Mouse (Mus musculus) MEL (cell line): ENCODE measurements around the gene Tcf7. TPM values are rescaled to one million over a fixed set of nuclear protein-coding genes. Genes with fewer than 3 reads are reported as not detected.
"Not testable (repeated sequence)": the region's sequence is repeated elsewhere in the genome, so short reads cannot be mapped to it uniquely, and the experiment has no call there.

Experiments
- DNase-seq: peaks from one replicate; pipeline ENCODE4 v3.0.0; 2011; ENCODE audit warnings: low read depth, low spot score
- H3K27ac ChIP-seq: 2 replicates; pipeline ENCODE4 v1.5.1; 2012; ENCODE audit warnings: low read depth, mild to moderate bottlenecking, control low read depth, low read length, moderate library complexity; ENCODE audit not compliant: control insufficient read depth
- H3K27me3 ChIP-seq, 2 experiments: fragments of 150-350 bp in 1 of 2; sonication (generic) in 1 of 2; 2 replicates each; pipeline ENCODE4 v1.6.1; 2012; ENCODE audit warnings: low read length in 2 of 2, mild to moderate bottlenecking in 2 of 2, improper control_type of control experiment in 1 of 2, moderate library complexity in 1 of 2; ENCODE audit not compliant: insufficient read depth in 2 of 2, control insufficient read depth in 1 of 2
- H3K36me3 ChIP-seq, 2 experiments: 2 replicates each; pipeline ENCODE4 v1.6.1; 2012 to 2014; ENCODE audit warnings: low read length in 2 of 2, improper control_type of control experiment in 1 of 2, inconsistent platforms in 1 of 2, mild to moderate bottlenecking in 1 of 2; ENCODE audit not compliant: insufficient read depth in 2 of 2, control insufficient read depth in 1 of 2
- H3K4me1 ChIP-seq, 2 experiments: fragments of 150-350 bp in 1 of 2; sonication (generic) in 1 of 2; 2 replicates each; pipeline ENCODE4 v1.6.1; 2012; ENCODE audit warnings: low read length in 2 of 2, improper control_type of control experiment in 1 of 2, mild to moderate bottlenecking in 1 of 2; ENCODE audit not compliant: insufficient read depth in 2 of 2, control insufficient read depth in 1 of 2
- H3K4me3 ChIP-seq, 2 experiments: fragments of 150-350 bp in 1 of 2; sonication (generic) in 1 of 2; 2 replicates each; pipeline ENCODE4 v1.5.1; 2012; ENCODE audit warnings: low read depth in 2 of 2, low read length in 2 of 2, mild to moderate bottlenecking in 2 of 2, moderate library complexity in 2 of 2, control low read depth in 1 of 2, improper control_type of control experiment in 1 of 2; ENCODE audit not compliant: control insufficient read depth in 1 of 2, insufficient read depth in 1 of 2
- H3K79me2 ChIP-seq: 2 replicates; pipeline ENCODE4 v1.6.1; 2012; ENCODE audit warnings: mild to moderate bottlenecking, low read length, moderate library complexity; ENCODE audit not compliant: control insufficient read depth, poor library complexity, insufficient read depth
- H3K9ac ChIP-seq: 2 replicates; pipeline ENCODE4 v1.6.1; 2012; ENCODE audit warnings: low read depth, mild to moderate bottlenecking, control low read depth, low read length, moderate library complexity; ENCODE audit not compliant: control insufficient read depth, poor library complexity, severe bottlenecking
- H3K9me3 ChIP-seq: fragments of 150-350 bp; sonication (generic); replicated peaks from 2 replicates; pipeline ENCODE4 v1.6.1; 2012; ENCODE audit warnings: mild to moderate bottlenecking, low read length, improper control_type of control experiment, moderate library complexity; ENCODE audit not compliant: insufficient read depth
- CHD2 ChIP-seq: IDR thresholded peaks from 2 replicates; pipeline ENCODE4 v1.6.1; 2011; ENCODE audit warnings: low read length, improper control_type of control experiment
- CTCF ChIP-seq, 3 experiments: IDR thresholded peaks in 2 of 3; conservative IDR thresholded peaks in 1 of 3; 2 replicates each; pipeline ENCODE4 v1.5.1; 2011 to 2012; ENCODE audit warnings: low read length in 3 of 3, low read depth in 2 of 3, mild to moderate bottlenecking in 2 of 3, improper control_type of control experiment in 1 of 3, inconsistent platforms in 1 of 3, mixed read lengths in 1 of 3, moderate library complexity in 1 of 3; ENCODE audit not compliant: control insufficient read depth in 1 of 3, insufficient read depth in 1 of 3, poor library complexity in 1 of 3, severe bottlenecking in 1 of 3
- ELF1 ChIP-seq: IDR thresholded peaks from 2 replicates; pipeline ENCODE4 v1.6.1; 2014; ENCODE audit warnings: low read depth, mild to moderate bottlenecking, inconsistent platforms, low read length, improper control_type of control experiment, moderate library complexity
- ETS1 ChIP-seq: IDR thresholded peaks from 2 replicates; pipeline ENCODE4 v1.6.1; 2012; ENCODE audit warnings: low read depth, mild to moderate bottlenecking, inconsistent platforms, low read length, improper control_type of control experiment, moderate library complexity
- GABPA ChIP-seq: IDR thresholded peaks from 2 replicates; pipeline ENCODE4 v1.6.1; 2012; ENCODE audit warnings: low read depth, mild to moderate bottlenecking, inconsistent platforms, low read length, improper control_type of control experiment, moderate library complexity
- GATA1 ChIP-seq: IDR thresholded peaks from 2 replicates; pipeline ENCODE4 v1.6.1; 2011; ENCODE audit warnings: low read depth, low read length, improper control_type of control experiment
- HCFC1 ChIP-seq: IDR thresholded peaks from 2 replicates; pipeline ENCODE4 v1.6.1; 2012; ENCODE audit warnings: low read depth, mild to moderate bottlenecking, inconsistent platforms, low read length, improper control_type of control experiment, moderate library complexity
- MAFK ChIP-seq: IDR thresholded peaks from 2 replicates; pipeline ENCODE4 v1.6.1; 2011; ENCODE audit warnings: low read depth, mild to moderate bottlenecking, low read length, improper control_type of control experiment, borderline replicate concordance
- MAX ChIP-seq: IDR thresholded peaks from 2 replicates; pipeline ENCODE4 v1.6.1; 2011; ENCODE audit warnings: low read length, improper control_type of control experiment
- MAZ ChIP-seq: IDR thresholded peaks from 2 replicates; pipeline ENCODE4 v1.6.1; 2012; ENCODE audit warnings: low read depth, mild to moderate bottlenecking, inconsistent platforms, low read length, improper control_type of control experiment
- MXI1 ChIP-seq: IDR thresholded peaks from 2 replicates; pipeline ENCODE4 v1.6.1; 2011; ENCODE audit warnings: mild to moderate bottlenecking, low read depth, low read length, improper control_type of control experiment
- MYB ChIP-seq: IDR thresholded peaks from 2 replicates; pipeline ENCODE4 v1.6.1; 2011; ENCODE audit warnings: mild to moderate bottlenecking, low read depth, low read length, improper control_type of control experiment
- NELFE ChIP-seq: IDR thresholded peaks from 2 replicates; pipeline ENCODE4 v1.6.1; 2011; ENCODE audit warnings: low read depth, low read length, improper control_type of control experiment
- POLR2AphosphoS2 ChIP-seq: IDR thresholded peaks from 2 replicates; pipeline ENCODE4 v1.6.1; 2011; ENCODE audit warnings: low read length, improper control_type of control experiment
- POLR2AphosphoS5 ChIP-seq: IDR thresholded peaks from 2 replicates; pipeline ENCODE4 v1.6.1; 2012; ENCODE audit warnings: low read depth, borderline replicate concordance, mild to moderate bottlenecking, inconsistent platforms, low read length, moderate library complexity, mixed read lengths
- RAD21 ChIP-seq: IDR thresholded peaks from 2 replicates; pipeline ENCODE4 v1.6.1; 2011; ENCODE audit warnings: mild to moderate bottlenecking, low read depth, low read length, improper control_type of control experiment
- RCOR1 ChIP-seq: IDR thresholded peaks from 2 replicates; pipeline ENCODE4 v1.6.1; 2012; ENCODE audit warnings: low read depth, mild to moderate bottlenecking, inconsistent platforms, low read length, improper control_type of control experiment
- SIN3A ChIP-seq: IDR thresholded peaks from 2 replicates; pipeline ENCODE4 v1.6.1; 2012; ENCODE audit warnings: low read length, improper control_type of control experiment, inconsistent platforms
- SMC3 ChIP-seq: IDR thresholded peaks from 2 replicates; pipeline ENCODE4 v1.6.1; 2011; ENCODE audit warnings: low read depth, low read length, improper control_type of control experiment
- TBP ChIP-seq: IDR thresholded peaks from 2 replicates; pipeline ENCODE4 v1.8.0; 2011; ENCODE audit warnings: low read depth, low read length, improper control_type of control experiment
- USF2 ChIP-seq, 2 experiments: IDR thresholded peaks; 2 replicates each; pipeline ENCODE4 v1.6.1; 2011 to 2012; ENCODE audit warnings: improper control_type of control experiment in 2 of 2, low read length in 2 of 2, borderline replicate concordance in 1 of 2, inconsistent platforms in 1 of 2, low read depth in 1 of 2, mild to moderate bottlenecking in 1 of 2; ENCODE audit not compliant: insufficient read depth in 1 of 2
- ZC3H11A ChIP-seq: IDR thresholded peaks from 2 replicates; pipeline ENCODE4 v1.6.1; 2012; ENCODE audit warnings: low read depth, mild to moderate bottlenecking, inconsistent platforms, low read length, improper control_type of control experiment
- ZKSCAN1 ChIP-seq: IDR thresholded peaks from 2 replicates; pipeline ENCODE4 v1.6.1; 2012; ENCODE audit warnings: low read depth, mild to moderate bottlenecking, inconsistent platforms, low read length, improper control_type of control experiment, moderate library complexity
- ZMIZ1 ChIP-seq: IDR thresholded peaks from 2 replicates; pipeline ENCODE4 v1.6.1; 2012; ENCODE audit warnings: low read depth, mild to moderate bottlenecking, inconsistent platforms, low read length, improper control_type of control experiment, moderate library complexity
- ZNF384 ChIP-seq: IDR thresholded peaks from 2 replicates; pipeline ENCODE4 v1.6.1; 2012; ENCODE audit warnings: low read depth, mild to moderate bottlenecking, inconsistent platforms, low read length, improper control_type of control experiment
- polyA plus RNA-seq, 2 experiments: library from polyadenylated mRNA; stranded (reverse) in 1 of 2; unstranded in 1 of 2; fragments of >175 nt in 1 of 2; fragments of >200 nt in 1 of 2; gene quantifications; 2 replicates each; pipeline versions ENCODE4 v1.2.1 to v1.2.4; 2012; ENCODE audit warnings: low replicate concordance in 2 of 2, low read depth in 1 of 2; ENCODE audit not compliant: insufficient read length in 2 of 2, insufficient read depth in 1 of 2, missing spikeins in 1 of 2
- total RNA-seq: library from RNA; depleted of rRNA; stranded (reverse); fragments of 300-350 nt; gene quantifications from 2 replicates; pipeline ENCODE4 v1.2.3, GENCODE M21; 2012

Gene Tcf7
- total and polyA plus RNA-seq, 3 experiments = 0.12 to 2.3 TPM; not detected in 1

DNA sequence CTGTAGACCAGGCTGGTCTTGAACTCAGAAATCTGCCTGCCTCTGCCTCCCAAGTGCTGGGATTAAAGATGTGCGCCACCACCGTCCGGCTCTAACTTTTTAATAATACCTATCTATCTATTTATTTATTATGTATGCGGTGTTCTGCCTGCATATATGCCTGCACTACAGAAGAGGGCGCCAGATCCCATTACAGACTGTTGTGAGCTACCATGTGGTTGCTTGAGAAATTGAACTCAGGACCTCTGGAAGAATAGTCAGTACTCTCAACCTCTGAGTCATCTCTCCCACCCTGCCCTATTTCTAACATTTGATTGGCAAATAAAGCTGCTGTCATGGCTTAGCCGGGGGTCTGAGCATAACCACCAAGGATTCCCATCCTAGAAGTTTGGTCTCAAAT, 59.9 kb downstream of the Tcf7 start (continued):
- TF ChIP-seq MXI1 (0 out of 2 replicates have a peak, but pooled peaks have one; percentile 53), MAX (no peak), TBP (peak; percentile 50; the same call in 1 of the 2 replicates), MAFK (no peak), GABPA (no peak), CHD2 (no peak), POLR2AphosphoS2 (no peak), ETS1 (no peak; the same call in 1 of the 2 replicates), ZMIZ1 (no peak), ZKSCAN1 (no peak), ZNF384 (no peak), NELFE (no peak), ELF1 (no peak)

DNA sequence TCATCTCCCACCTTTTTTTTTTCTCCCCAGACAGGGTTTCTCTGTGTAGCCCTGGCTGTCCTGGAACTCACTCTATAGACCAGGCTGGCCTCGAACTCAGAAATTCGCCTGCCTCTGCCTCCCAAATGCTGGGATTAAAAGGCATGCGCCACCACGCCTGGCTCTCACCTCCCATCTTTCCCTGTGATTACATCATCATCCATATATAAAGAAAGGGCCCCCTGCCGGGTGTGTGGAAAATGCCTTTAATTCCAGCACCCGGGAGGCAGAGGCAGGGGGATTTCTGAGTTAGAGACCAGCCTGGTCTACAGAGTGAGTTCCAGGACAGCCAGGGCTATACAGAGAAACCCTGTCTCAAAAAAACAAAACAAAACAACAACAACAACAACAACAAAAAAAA, 60.9 kb downstream of the Tcf7 start:
- not testable (repeated sequence) for H3K27ac ChIP-seq, H3K9ac ChIP-seq, H3K27me3 ChIP-seq, H3K4me3 ChIP-seq, H3K79me2 ChIP-seq, DNase-seq, H3K9me3 ChIP-seq
- Histone ChIP-seq H3K36me3 (peaks cover 0 to 13% of the 10 kb centered on the region in 2 experiments; a peak in 2 of 4 replicates), H3K4me1 (peaks cover 12 to 22% of the 10 kb centered on the region in 2 experiments)

GRCm38 (mm10) chr11:52220282-52220681, 62.5 kb downstream of the Tcf7 start:
- H3K4me1 ChIP-seq = peaks cover 12 to 22% of the 10 kb centered on the region in 2 experiments
- no peaks in the 10 kb centered on the region for H3K9me3 ChIP-seq
- peak; percentile 79 for DNase-seq
- H3K4me3 ChIP-seq = no peak overlapping the region
- no peak overlapping the region for H3K9ac ChIP-seq
- no peak for TF ChIP-seq MXI1
- TF ChIP-seq HCFC1 = peak; percentile 37; the same call in 1 of the 2 replicates
- no peak for TF ChIP-seq MYB
- no peak for TF ChIP-seq GABPA
- peak; percentile 91 for TF ChIP-seq ZC3H11A
- peak; percentile 56 for TF ChIP-seq SIN3A
- peak; percentile 95 for TF ChIP-seq SMC3
- no peak for TF ChIP-seq GATA1
- no peak for TF ChIP-seq RCOR1
- peak; percentile 79 to 98 (median 89) for TF ChIP-seq CTCF (IDR thresholded peaks at IDR 0.05 in 2 of 3, conservative IDR thresholded peaks at IDR 0.05 in 1 of 3; ENCODE audit: control insufficient read depth in 1 of 3, insufficient read depth in 1 of 3, low read depth in 2 of 3, low read length in 3 of 3, poor library complexity in 1 of 3, severe bottlenecking in 1 of 3)
- no peak for TF ChIP-seq USF2 (IDR thresholded peaks at IDR 0.05; ENCODE audit: borderline replicate concordance in 1 of 2, insufficient read depth in 1 of 2, low read depth in 1 of 2, low read length in 2 of 2)
- TF ChIP-seq POLR2AphosphoS5 = no peak
- TF ChIP-seq RAD21 = peak; percentile 96
- TF ChIP-seq MAZ = peak; percentile 91
- TF ChIP-seq CHD2 = peak; percentile 58
- TF ChIP-seq, all 39 proteins: peak for 8
- H3K27ac ChIP-seq = no peak overlapping the region
- H3K36me3 ChIP-seq = peaks cover 0 to 13% of the 10 kb centered on the region in 2 experiments; a peak in 2 of 4 replicates
- no peaks in the 10 kb centered on the region for H3K79me2 ChIP-seq
- peaks cover 0 to 1% of the 10 kb centered on the region in 2 experiments; a peak in 2 of 4 replicates for H3K27me3 ChIP-seq
